Mouse (Mus musculus) cerebellum, postnatal 10 days (tissue): ENCODE data around the gene 1810010H24Rik.
"Not testable (repeated sequence)": the region's sequence is repeated elsewhere in the genome, so short reads cannot be mapped to it uniquely, and the experiment has no call there.

ENCODE experiments used
- DNase-seq, 2 experiments: peaks; one replicate each; pipeline ENCODE4 v3.0.0; 2021; ENCODE audit warnings: mixed read lengths in 2 of 2

The 1810010H24Rik gene

DNA sequence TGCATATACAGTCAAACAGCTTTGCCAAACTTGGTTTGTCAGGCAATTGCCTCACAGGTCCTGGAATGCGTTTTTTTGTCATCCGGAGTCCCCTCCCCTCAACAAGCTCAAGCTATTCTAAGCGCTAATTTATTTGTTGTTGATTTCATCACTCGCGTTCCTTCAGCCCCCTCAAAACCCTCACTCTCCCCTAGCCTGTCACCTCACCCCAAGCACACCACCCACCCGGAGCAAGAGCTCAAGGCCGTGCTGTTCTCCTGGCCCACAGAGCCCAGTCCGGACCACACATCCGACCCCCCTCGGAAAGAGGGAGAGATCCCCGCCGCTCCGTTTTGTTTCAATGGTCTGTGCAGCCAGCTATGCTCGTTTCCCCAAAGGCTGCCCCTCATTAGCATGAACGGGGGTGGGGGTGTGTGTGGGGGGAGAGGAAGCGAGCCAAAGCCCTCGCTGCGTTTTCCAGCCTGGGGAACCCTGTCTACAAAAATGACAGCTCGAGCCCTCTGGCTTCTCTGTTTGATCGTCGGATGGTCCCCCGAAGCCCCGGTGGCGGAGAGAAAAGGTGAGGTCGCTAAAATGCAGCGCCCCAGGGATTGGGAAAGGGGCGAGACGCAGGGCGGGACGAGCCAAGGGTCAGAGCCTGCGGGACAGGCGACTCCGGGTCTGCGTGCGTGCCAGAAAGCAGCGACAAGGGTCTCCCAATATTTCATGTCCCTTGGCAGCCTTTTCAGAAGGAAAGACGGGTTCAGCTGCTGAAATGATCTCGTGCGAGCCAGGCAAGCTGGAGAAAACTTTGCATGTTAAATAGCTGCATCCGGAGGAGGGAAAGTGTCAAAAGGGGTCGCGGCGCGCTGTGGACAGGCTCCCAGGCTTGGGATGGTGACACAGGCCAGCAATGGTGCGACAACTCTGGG, at the start of gene 1810010H24Rik:
1810010H24Rik (plus strand) TSS at position 271 of the 911 bp plus-strand sequence.
- peak; percentile 61 to 69 for DNase-seq

DNA sequence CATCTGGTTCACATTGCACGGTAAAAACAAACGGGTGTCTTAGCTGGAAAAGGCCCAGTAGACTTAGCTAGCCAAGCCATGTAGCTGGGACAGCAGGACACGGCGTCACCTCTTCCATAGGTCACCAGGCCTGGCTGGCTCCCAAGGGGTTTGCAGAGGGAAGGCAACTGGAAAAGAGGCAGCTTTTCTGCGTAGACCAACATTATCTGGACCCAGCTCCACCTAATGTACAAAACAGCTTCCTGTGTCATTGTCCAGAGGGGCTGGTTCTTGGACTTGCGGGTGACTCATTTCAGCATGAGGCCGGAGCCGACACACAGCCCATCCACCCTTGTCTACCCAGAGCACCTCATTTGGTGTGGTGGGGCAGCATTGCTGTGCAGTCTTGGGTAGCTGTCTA, 49.3 kb upstream of the 1810010H24Rik start:
- peak; percentile 41 to 47 for DNase-seq

DNA sequence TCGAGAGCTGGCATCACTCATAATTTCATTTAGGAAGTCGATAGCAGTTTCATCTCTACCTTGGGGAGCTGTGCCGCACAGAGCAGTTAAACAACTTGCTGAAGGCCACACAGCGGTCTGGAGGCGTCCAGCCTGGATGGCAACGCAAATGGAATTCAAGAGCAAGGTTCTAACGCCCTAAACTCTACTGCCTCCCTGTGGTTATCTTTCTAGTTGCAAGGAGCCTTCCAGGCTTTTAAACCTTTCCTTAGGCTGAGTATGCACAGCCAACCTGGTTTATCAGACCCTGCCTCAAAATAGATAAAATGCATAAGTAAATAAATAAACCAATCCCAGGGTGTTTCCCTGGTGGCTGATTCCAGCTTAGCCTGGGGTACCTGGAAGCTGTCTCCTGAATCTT, 45.0 kb upstream of the 1810010H24Rik start:
- peak; percentile 76 to 84 for DNase-seq

DNA sequence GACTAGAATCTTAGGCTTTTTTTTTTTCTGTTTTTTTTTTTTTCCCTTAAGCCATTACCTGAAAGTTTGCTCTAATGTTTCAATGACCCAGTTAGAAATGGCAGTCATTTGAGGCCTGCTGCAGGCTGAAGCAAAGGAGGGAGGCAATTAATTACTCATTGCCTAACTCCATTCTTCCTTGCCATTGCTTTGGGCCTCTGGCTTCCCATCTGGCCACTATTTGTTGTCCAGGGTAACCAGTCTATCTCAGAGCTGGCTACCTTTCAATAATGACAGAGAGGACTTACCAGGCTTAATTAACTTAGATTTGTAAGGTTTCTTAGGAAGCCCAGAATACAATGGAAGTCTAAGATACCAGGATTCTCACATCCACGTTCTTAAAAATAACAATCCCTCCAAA, 43.7 kb upstream of the 1810010H24Rik start:
- DNase-seq, result peak; percentile 23 to 31

DNA sequence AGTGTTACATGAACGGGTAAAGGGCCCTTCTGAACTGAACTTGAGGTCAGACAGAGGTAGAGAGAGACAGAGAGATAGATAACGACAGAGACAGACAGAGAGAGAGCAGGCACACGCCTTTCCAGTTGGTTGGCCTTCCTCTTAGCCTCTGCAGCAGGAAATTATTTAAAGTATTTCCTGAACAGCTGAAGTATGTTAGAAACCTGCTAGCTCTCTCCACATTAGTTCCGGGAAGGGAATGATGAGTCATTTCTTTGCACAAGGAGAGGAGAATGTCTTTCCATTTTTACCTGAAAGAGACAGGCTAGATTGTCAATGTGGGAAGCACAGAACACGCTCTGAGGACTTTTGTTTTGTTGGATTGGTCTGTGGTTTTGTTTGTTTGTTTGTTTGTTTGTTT, 43.1 kb upstream of the 1810010H24Rik start:
- no peak for DNase-seq

DNA sequence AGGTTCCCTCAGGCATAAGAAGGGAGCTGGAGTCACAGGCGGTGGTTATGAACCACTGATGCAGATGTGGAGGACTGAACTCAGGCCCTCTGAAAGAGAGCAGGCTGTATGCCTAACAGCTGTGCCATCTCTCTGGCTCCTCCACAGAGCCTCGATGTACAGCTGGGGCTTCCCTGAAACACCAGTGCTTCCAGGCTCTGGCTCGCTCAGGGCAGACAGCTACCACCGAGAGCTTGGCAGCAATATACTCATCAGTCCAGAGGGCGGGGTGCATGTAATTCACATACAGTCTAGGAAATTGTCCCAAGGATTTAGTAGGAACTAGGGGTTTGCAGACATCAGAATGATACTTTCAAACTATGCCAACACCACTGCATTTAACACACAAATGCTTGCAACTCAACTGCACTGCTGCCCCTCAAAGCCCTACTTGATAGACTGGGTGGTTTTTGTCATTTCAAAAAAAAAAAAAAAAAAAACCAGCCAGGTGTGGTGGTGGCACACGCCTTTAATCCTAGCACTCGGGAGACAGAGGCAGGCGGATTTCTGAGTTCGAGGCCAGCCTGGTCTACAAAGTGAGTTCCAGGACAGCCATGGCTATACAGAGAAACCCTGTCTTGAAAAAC, 39.4 kb upstream of the 1810010H24Rik start:
- peak in 1 of 2 experiments; percentile 15 for DNase-seq

DNA sequence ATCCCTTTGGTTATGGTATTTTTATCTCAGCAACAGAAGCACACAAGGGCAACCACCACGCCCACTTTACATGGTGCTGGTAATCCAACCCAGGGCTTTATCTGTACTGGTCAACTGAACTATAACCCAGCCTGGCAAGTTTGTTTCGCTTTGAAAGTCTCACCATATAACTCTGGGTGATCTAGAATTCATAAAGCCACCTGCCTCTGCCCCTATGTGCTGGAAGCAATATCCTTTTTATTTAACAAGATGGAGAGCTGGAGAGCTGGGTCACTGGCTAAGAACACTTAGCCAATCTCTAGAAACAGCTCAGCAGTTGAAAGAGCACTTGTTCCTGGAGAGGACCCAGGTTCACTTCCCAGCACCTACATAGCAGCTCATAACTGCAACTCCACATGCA, 38.1 kb upstream of the 1810010H24Rik start:
- DNase-seq, result no peak

DNA sequence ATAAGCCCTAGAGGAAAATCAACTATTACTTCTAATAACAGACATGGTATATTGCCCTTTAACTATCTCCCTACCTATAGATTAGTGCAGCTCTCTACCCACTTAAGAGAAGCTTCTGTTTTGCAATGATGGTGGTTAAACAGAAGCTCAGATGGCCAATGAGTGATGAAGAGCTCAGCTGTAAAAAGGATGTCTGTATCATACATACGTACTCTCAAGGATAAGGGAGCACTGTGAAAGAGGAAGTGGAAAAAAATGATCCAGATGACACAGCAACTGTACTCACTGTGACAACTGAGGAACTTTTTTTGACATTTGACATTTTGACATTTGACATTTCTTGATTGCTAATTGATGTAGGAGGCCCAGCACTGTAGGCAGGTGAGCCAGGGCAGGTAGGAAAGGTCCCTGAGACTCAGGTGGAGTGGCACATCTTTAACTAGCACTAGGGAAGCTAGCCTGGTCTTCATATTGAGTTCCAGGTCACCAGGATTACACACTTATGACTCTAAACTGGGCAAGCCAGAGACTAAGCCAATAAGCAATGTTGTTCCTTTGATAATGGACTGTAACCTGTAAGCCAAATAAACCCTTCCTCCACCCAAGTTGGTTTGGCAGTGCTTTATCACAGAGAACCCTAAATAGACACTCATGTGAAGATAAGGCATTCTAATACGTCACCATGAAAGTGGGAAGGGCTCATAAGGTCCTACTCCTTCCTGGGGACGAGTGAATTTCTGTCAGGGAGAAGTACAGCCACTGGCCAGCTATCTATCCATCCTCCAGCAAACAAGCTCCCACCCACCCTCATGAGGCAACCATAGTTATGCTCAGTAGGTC, 31.0 kb upstream of the 1810010H24Rik start:
- DNase-seq, result no peak

DNA sequence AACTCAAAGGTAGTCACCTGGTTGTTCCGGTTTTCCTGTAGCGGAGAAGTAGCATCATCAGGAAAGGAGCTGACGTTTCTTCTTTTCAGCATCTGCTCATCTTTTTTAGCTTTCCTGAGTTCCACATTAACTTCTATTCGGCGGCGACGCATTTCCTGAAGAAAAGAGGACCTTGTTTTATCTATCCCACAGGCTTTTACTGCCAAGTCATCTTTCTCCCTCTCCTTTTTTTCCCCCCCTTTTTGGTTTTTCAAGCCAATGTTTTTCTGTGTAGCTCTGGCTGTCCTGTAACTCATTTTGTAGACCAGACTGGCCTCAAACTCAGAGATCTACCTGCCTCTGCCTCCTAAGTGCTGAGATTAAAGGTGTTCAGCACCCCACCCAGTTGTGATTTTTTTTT, 29.0 kb upstream of the 1810010H24Rik start:
- DNase-seq, result not testable (repeated sequence)

DNA sequence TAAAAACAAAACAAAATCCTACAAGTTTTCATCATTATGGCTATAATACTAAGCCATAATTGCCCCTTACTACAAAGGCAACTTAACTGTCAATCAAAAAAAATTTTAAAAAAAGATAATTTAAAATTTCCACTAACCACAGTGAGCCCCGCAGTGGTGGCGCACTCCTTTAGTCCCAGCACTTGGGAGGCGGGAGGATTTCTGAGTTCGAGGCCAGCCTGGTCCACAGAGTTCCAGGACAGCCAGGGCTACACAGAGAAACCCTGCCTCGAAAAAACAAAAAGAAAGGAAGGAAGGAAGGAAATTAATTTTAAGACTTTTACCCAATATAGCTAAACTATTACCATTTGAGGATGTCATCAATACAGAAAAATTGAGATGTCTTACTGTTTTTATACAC, 27.5 kb upstream of the 1810010H24Rik start:
- DNase-seq, result peak in 1 of 2 experiments; percentile 32

DNA sequence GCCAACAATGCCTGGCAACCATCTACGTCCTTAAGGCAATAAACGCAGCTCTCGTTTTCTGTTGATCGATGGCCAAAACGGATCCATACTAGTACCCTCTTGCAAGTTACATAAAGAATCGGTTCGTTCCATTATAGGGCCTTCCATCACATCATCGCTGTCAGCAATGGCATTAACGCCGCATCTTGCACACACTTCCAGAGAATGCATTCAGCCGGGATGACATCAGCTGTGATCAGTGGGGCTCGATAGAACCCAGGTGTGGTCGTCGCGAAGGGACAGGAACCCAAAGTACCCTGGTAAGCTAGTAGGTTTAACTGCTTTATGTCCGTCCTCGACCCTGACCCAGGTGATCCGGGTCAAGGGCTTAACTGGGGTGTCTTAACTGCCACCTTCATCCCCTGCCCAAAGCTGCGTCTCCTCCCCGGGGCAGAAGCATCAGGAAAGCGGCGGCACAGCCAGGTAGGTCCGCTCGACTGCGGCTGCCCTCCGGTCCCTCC, 26.8 kb upstream of the 1810010H24Rik start:
- DNase-seq, result peak; percentile 45 to 48

DNA sequence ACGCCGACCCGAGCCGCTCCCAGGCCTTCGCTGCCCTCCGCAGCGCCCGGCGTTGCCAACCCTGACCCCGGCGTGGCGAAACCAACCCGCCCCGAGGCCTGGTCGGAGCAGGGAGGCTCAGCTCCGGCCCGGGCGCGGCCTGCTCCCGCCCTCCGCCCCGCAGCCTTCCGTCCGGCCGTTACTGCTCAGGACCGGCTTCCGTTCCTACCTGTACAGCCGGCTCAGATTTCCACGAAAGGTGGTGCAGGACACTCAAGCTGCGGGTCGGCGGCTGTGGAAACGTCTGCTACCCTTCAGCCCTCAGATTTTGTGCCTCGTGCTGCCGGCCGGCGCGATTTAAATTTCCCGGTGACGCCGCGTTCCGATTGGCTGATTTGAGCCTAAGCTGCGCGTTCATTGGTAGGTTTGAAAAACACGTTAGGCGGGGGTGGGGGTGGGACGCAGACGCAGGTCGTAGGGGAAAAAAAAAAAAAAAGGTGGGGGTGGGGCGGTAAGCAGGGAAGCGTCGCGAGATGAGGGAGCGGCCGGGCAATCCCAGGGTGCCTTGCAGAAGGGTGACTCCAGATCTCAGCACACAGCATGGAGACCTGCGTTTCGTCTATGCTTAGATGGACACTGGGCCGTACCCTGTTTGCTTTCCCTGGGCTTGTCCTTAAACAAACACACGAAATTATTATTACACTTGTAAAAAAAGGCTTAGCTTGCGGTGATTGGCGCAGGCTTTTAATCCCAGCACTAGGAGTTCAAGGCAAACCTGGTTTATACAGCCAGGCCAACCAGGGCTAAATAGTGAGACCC, 26.1 kb upstream of the 1810010H24Rik start, which contains the start of gene Kpna2:
Kpna2 (minus strand) TSS at position 391 of the 798 bp plus-strand sequence.
- DNase-seq, result peak; percentile 94 to 95

DNA sequence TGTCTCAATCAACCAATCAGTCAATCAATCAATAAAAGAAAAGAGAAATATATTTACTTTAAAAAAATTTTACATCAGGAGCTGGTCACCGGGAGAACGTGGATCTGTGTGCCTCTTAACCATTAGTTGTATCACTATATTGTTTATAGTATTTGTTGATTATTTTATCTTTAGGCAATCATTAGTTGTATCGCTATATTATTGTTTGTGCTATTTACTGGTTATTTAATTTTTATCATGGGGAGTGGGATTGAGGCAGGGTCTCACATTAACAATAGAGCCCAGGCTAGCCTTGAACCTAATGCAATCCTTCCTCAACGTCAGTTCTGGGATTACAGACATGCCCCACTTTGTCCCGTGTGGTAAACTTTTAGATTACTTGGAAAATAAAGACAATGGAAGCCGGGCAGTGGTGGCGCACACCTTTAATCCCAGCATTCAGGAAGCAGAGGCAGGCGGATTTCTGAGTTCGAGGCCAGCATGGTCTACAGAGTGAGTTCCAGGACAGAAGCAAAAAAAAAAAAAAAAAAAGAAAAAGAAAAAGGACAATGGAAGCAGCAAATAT, 25.4 kb upstream of the 1810010H24Rik start:
- no peak for DNase-seq

DNA sequence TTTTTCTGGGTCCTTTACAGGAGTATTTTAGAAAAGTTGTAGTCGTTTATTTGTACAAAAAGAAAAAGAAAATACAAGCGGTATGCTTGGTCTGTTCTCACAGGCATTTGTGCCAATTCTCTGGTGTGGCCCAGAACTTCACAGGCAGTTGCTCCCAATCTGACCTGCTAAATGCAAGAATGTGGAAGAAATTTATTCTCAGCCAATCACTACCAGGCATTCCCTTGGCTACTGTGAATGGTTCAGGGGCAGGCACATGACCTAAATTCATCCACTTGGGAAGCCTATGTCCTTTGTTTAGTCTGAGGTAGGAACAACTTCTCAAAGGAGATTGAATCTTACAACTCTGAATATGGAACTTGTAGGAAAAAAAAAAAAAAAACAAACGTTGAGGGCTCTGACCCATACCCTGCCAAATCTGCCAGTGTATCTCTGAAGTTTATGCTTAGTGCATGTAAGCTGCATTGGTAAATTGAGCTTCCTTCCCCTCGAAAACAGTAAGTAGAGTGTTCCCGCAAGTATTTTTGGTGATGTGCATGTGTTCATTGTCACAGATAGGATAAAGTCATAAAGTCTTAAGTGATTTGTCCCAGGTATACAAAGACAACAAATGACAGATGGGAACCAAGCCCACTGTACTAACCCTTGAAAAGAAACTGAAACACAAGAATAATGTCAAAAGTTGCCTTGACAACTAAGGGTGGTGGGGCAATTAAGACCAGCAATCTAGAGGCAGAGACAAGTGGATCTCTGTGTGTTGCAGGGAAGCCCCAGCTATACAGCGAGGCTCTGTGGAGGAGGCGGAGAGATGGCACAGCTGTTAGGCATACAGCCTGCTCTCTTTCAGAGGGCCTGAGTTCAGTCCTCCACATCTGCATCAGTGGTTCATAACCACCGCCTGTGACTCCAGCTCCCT, 23.5 kb upstream of the 1810010H24Rik start:
- no peak for DNase-seq

DNA sequence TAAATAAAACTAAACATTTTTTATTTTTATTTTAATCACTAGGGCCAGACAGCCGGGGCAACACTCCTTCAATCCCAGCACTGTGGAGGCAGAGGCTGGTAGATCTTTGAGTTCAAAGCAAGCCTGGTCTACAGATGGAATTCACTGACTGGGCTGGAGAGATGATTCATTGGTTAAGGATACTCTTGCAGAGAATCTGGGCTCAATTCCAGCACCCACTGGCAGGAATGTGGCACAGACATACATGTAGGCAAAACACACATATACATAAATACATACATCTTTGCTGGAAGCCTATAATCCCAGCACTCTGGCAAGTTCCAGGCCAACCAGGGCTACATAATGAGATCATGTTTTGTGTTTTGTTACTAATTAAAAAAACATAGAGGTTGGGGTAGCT, 19.9 kb upstream of the 1810010H24Rik start:
- DNase-seq, result peak; percentile 71 to 75

DNA sequence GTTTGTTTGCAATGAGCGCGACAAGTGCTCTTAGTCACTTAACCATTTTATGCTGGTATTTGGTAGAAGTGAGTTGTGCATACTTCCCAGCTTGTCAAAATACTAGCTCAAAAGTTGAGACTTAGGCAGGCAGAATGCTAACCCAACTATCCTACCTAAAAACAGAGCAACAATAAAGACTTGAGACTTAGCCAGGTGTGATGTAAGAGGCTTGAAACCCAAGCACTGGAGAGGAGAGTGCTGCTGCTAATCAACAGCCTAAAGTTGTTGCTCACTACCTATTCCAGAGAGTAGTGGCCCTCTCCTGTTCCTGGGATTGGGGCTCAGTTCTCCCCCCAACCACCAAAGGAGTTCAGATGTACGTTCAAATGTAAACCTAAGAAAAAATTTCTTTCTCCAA, 15.0 kb upstream of the 1810010H24Rik start:
- no peak for DNase-seq

DNA sequence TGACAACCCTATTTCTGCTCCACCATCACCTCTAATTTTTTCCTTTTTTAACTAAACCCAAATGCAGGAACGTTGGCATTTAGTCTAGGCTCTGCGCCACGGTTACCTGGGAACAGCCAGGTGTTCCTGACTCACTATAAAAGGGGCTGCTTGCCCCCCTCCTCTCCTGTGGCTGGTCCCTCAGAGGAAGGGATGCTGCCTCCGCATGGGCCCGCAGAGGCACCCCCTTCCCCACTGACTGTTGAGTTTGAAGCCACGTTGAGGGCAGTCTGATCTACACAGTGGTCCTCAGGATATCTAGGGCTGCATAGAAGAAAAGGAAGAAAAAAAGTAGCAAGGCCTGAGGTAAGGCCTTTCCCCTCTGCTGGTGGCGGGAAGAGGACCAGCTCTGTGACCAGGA, 14.3 kb upstream of the 1810010H24Rik start:
- DNase-seq, result no peak

DNA sequence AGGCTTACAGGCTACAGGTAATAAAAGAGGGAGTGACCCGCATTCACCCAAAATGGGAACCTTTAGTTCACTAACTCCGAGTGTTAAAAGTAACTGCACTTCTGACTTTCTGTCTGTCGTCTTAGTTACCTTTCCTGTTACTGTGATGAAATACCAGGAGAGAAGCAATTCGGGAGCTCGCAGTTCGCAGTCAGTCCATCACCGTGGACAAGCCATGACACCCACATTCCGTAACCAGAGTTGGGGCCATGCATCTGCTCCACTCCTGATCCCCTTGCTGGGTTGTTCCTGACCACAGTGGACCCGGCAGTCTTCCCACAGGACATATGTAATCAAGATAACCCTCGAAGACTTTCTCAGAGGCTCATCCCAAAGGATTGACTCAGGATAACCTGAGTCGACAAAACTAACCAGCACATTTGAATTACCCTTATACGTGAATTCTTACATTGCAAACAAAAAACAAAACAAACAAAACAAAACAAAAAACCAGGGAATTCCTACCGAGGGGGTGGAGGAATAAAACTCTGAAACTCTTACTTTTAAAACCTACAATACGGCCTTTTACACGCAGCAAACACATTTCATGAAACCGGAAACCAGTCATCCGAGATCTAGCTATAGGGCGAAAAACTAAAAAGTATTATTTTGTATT, 13.7 kb upstream of the 1810010H24Rik start:
- peak in 1 of 2 experiments; percentile 19 for DNase-seq

DNA sequence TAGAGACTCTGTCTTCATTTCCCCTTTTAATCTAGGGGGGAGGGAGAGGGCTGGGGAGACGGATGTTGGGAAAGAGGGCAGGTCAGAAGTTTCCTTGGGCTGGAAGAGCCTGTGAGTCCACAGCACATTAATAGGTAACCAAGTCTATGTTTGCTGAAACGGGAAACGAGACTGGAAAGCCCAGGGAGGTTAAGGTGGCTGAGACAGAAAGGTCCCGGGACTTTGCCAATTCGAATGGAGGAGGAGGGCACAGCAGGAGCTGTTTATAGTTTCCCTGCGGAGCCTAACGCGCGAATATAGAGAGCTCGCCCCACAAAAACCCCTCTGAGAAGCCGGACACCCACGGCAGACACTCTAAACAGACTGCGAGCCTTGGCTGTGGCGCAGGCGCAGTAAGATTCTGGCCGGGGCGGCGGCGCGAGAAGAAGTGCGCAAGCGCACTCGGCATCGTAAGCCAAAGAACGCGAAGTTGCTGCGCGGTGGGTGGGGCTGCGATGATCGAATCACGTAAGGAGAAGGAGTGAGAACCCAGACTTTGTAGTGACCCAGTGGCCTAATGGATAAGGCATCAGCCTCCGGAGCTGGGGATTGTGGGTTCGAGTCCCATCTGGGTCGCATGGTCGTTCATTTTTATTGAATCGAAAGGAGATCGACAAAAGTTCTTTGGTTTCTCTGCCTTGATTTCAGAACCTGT, 13.0 kb upstream of the 1810010H24Rik start:
- DNase-seq, result peak; percentile 98 to 99
